Mouse (Mus musculus) liver (tissue): ENCODE data around the gene Kansl2.
"Not testable (repeated sequence)": the region's sequence is repeated elsewhere in the genome, so short reads cannot be mapped to it uniquely, and the experiment has no call there.

Source experiments
- DNase-seq: peaks from one replicate; pipeline ENCODE4 v3.0.0-alpha.2; 2020; ENCODE audit warnings: mixed read lengths

The Kansl2 gene

GRCm38 (mm10) chr15:98535921-98536320 lies 1.9 kb upstream of the Kansl2 start:
- no peak for DNase-seq

GRCm38 (mm10) chr15:98533035-98533531 lies 981 bp downstream of the Kansl2 start:
- DNase-seq, result no peak

GRCm38 (mm10) chr15:98532281-98532680 lies 1.8 kb downstream of the Kansl2 start:
- peak; percentile 26 for DNase-seq

GRCm38 (mm10) chr15:98528066-98528563 lies 5.9 kb downstream of the Kansl2 start:
- no peak for DNase-seq

GRCm38 (mm10) chr15:98527056-98527771 lies 6.8 kb downstream of the Kansl2 start:
- no peak for DNase-seq

GRCm38 (mm10) chr15:98526057-98526456 lies 8.0 kb downstream of the Kansl2 start:
- peak; percentile 59 for DNase-seq

- no peak for DNase-seq
These were observed 12.8 kb downstream of the Kansl2 start for GRCm38 (mm10) chr15:98521245-98521644.

GRCm38 (mm10) chr15:98517380-98518355 lies 16.4 kb downstream of the Kansl2 start:
- peak; percentile 60 for DNase-seq

- DNase-seq, result not testable (repeated sequence)
These were observed 19.2 kb downstream of the Kansl2 start for GRCm38 (mm10) chr15:98514845-98515244.

GRCm38 (mm10) chr15:98514146-98514545 lies 19.9 kb downstream of the Kansl2 start:
- no peak for DNase-seq

- not testable (repeated sequence) for DNase-seq
These were observed 20.4 kb downstream of the Kansl2 start for GRCm38 (mm10) chr15:98513676-98514075.

- peak; percentile 27 for DNase-seq
These were observed 21.2 kb downstream of the Kansl2 start for GRCm38 (mm10) chr15:98512799-98513321.

- DNase-seq, result no peak
These were observed 21.8 kb downstream of the Kansl2 start for GRCm38 (mm10) chr15:98512232-98512631.

- DNase-seq, result no peak
These were observed 22.6 kb downstream of the Kansl2 start for GRCm38 (mm10) chr15:98511386-98511928.

- peak; percentile 83 for DNase-seq
These were observed 23.4 kb downstream of the Kansl2 start for GRCm38 (mm10) chr15:98510438-98511385.

GRCm38 (mm10) chr15:98509387-98509786 lies 24.7 kb downstream of the Kansl2 start:
- DNase-seq, result no peak

- DNase-seq, result no peak
These were observed 26.7 kb downstream of the Kansl2 start for GRCm38 (mm10) chr15:98507321-98507720.

- DNase-seq, result no peak
These were observed 27.7 kb downstream of the Kansl2 start for GRCm38 (mm10) chr15:98506253-98506957.

GRCm38 (mm10) chr15:98504514-98504913 lies 29.6 kb downstream of the Kansl2 start:
- DNase-seq, result peak; percentile 83

- DNase-seq, result no peak
These were observed 30.7 kb downstream of the Kansl2 start for GRCm38 (mm10) chr15:98503317-98503716.

GRCm38 (mm10) chr15:98497631-98498030 lies 36.4 kb downstream of the Kansl2 start:
- DNase-seq, result no peak
